Mouse (Mus musculus) hindbrain, embryonic 12.5 days (tissue): ENCODE data around the gene Acsbg2. TPM values are rescaled to one million over a fixed set of nuclear protein-coding genes. Genes with fewer than 3 reads are reported as not detected.

Source experiments
- ATAC-seq: fragments of 200-750 bp; cut with Nextera tagmentation; 2 replicates; pipeline ENCODE4 v1.8.0; 2017; ENCODE audit warnings: moderate TSS enrichment; ENCODE audit not compliant: low FRiP score
- H3K27ac ChIP-seq: fragments of 300-500 bp; sonication (generic); 2 replicates; pipeline ENCODE4 v1.5.1; 2016; ENCODE audit warnings: mild to moderate bottlenecking
- H3K27me3 ChIP-seq: fragments of 300-500 bp; sonication (generic); 2 replicates; pipeline ENCODE4 v1.6.1; 2016; ENCODE audit warnings: mild to moderate bottlenecking
- H3K36me3 ChIP-seq: fragments of 300-500 bp; sonication (generic); 2 replicates; pipeline ENCODE4 v1.6.1; 2016; ENCODE audit warnings: mild to moderate bottlenecking
- H3K4me1 ChIP-seq: fragments of 300-500 bp; sonication (generic); 2 replicates; pipeline ENCODE4 v1.6.1; 2016
- H3K4me2 ChIP-seq: fragments of 300-500 bp; sonication (generic); replicated peaks from 2 replicates; pipeline ENCODE4 v1.6.1; 2016; ENCODE audit warnings: mild to moderate bottlenecking
- H3K4me3 ChIP-seq: fragments of 300-500 bp; sonication (generic); 2 replicates; pipeline ENCODE4 v1.5.1; 2016; ENCODE audit warnings: mild to moderate bottlenecking
- H3K9ac ChIP-seq: fragments of 300-500 bp; sonication (generic); 2 replicates; pipeline ENCODE4 v1.6.1; 2016; ENCODE audit warnings: mild to moderate bottlenecking, moderate library complexity
- H3K9me3 ChIP-seq: fragments of 300-500 bp; sonication (generic); replicated peaks from 2 replicates; pipeline ENCODE4 v1.6.1; 2016; ENCODE audit warnings: mild to moderate bottlenecking
- WGBS: fragments of 180-500 bp; shearing (Covaris S2); methylation state at CpG from one replicate; pipeline ENCODE4 v1.1.7; 2016; 5-methylcytosine and 5-hydroxymethylcytosine counted together
- polyA plus RNA-seq: library from polyadenylated mRNA; unstranded; fragments of >200 nt; fragmentation: Nextera tagmentation; extraction: Ambion mirVana; gene quantifications from 2 replicates; pipeline ENCODE4 v1.2.1, GENCODE M21; 2016

Gene Acsbg2
- polyA plus RNA-seq, 1 experiment from 2014 or later, result not detected

DNA sequence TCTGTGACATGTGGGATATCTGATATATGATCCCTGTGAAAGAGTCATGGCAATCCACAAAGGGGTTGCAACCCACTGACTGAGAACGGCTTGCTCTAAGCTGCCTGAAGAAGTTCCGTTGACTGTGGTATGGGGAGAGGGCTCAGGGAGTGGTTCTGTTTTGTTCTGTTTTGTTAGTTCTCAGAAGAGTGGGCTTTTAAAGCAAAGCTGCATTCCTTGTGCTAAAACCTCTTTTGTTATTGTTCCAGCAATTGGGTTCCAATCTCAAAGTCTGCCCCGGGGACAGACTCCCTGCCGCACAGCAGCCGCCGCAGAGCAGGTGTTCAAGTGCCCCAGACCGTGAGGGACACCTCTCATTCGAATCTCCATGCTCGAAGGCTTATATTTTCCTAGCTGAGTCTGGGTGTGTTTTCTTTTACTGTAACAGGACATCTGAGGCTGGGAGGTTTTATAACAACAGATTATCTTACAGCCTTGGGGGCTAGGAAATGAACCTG, 4.7 kb downstream of the Acsbg2 start:
- peaks cover 5% of the 10 kb centered on the region for H3K9me3 ChIP-seq
- no peaks in the 10 kb centered on the region for H3K27me3 ChIP-seq
- H3K4me3 ChIP-seq, result no peak overlapping the region
- H3K4me1 ChIP-seq, result no peaks in the 10 kb centered on the region
- no peak overlapping the region for H3K4me2 ChIP-seq
- no peak overlapping the region for H3K27ac ChIP-seq
- no peak overlapping the region for H3K9ac ChIP-seq
- H3K36me3 ChIP-seq, result no peaks in the 10 kb centered on the region
- ATAC-seq, result no peak
- 66% methylated on average over 9 of the region's 9 CpGs for WGBS

DNA sequence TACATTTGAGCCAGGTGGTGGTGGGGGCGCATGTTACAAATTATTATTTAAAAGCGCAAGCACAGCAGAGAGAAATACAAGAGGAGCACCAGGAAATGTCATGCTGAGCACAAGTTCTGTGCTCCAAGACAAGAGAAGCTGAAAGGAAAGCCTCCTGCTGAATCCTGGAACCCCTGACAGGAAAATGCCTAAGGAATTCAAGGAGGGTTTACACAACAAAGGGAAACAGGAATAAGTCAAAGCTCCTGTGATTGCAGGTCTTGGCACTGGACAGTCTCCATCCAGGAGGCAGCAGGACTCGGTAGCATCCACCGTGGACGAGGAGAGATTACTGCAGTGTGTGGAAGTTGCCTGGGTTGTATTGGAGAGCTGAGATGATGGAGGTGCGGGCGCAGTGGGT, 8.2 kb downstream of the Acsbg2 start:
- Histone ChIP-seq H3K9ac (no peak overlapping the region), H3K36me3 (no peaks in the 10 kb centered on the region), H3K27me3 (no peaks in the 10 kb centered on the region), H3K9me3 (peaks cover 5% of the 10 kb centered on the region), H3K4me2 (no peak overlapping the region), H3K4me3 (no peak overlapping the region), H3K27ac (no peak overlapping the region), H3K4me1 (no peaks in the 10 kb centered on the region)
- 66% methylated on average over 7 of the region's 7 CpGs for WGBS
- no peak for ATAC-seq

- Histone ChIP-seq H3K36me3 (no peaks in the 10 kb centered on the region), H3K4me3 (no peak overlapping the region), H3K27me3 (no peaks in the 10 kb centered on the region), H3K9me3 (no peaks in the 10 kb centered on the region), H3K4me1 (no peaks in the 10 kb centered on the region), H3K27ac (no peak overlapping the region), H3K9ac (no peak overlapping the region), H3K4me2 (no peak overlapping the region)
- ATAC-seq, result no peak
- WGBS, result 54% methylated on average over 3 of the region's 3 CpGs
Measured at GRCm38 (mm10) chr17:56861197-56861596, 13.1 kb downstream of the Acsbg2 start.

- no peak overlapping the region for H3K4me3 ChIP-seq
- H3K4me1 ChIP-seq, result no peaks in the 10 kb centered on the region
- no peak overlapping the region for H3K4me2 ChIP-seq
- 58% methylated on average over 7 of the region's 7 CpGs for WGBS
- no peak overlapping the region for H3K27ac ChIP-seq
- H3K36me3 ChIP-seq, result no peaks in the 10 kb centered on the region
- no peak overlapping the region for H3K9ac ChIP-seq
- H3K27me3 ChIP-seq, result no peaks in the 10 kb centered on the region
- no peak for ATAC-seq
- no peaks in the 10 kb centered on the region for H3K9me3 ChIP-seq
Measured at GRCm38 (mm10) chr17:56858922-56859321, 15.3 kb downstream of the Acsbg2 start.

DNA sequence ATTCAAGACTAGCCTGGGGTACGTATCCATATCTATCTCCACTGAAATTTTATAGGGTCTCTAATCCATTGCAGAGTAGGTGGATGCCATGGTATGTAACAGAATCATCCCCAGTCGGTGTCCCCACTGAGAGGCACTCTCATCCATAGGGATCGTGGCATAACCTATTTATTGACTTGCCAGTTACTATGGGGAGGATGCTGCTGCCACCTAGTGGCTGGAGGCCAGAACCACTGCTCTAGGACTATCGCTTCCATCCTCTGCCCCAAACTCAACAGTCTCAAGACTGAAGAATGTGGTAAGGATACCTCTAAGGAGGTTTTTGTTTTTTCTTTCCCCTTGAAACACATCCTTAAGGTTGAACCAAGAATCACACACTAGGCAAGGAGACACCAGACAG, 16.0 kb downstream of the Acsbg2 start:
- Histone ChIP-seq H3K27ac (no peak overlapping the region), H3K36me3 (no peaks in the 10 kb centered on the region), H3K9me3 (no peaks in the 10 kb centered on the region), H3K4me1 (no peaks in the 10 kb centered on the region), H3K9ac (no peak overlapping the region), H3K27me3 (no peaks in the 10 kb centered on the region), H3K4me3 (no peak overlapping the region), H3K4me2 (no peak overlapping the region)
- 54% methylated on average over 4 of the region's 4 CpGs for WGBS
- no peak for ATAC-seq

DNA sequence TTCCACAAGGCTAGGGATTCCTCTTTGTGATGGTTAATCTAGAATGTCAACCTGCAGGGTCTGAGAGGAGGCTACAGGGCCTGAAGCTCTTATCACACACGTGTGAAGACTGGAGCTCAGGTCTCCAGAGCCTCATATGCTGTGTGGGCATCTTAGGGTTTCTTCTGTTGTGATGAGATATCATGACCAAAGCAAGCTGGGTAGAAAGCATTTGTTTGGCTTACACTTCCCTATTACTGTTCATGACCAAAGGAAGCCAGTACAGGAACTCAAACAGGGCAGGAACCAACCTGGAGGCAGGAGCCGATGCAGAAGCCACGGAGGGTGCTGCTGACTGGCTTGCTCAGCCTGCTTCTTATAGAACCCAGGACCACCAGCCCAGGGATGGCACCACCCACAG, 18.8 kb downstream of the Acsbg2 start:
- H3K27me3 ChIP-seq, result no peaks in the 10 kb centered on the region
- no peaks in the 10 kb centered on the region for H3K9me3 ChIP-seq
- no peak for ATAC-seq

GRCm38 (mm10) chr17:56851167-56851566, 23.1 kb downstream of the Acsbg2 start:
- WGBS, result 80% methylated on average over 3 of the region's 3 CpGs
- Histone ChIP-seq H3K4me1 (no peaks in the 10 kb centered on the region), H3K9ac (no peak overlapping the region), H3K27me3 (no peaks in the 10 kb centered on the region), H3K4me3 (no peak overlapping the region), H3K36me3 (no peaks in the 10 kb centered on the region), H3K4me2 (no peak overlapping the region), H3K27ac (no peak overlapping the region), H3K9me3 (no peaks in the 10 kb centered on the region)
- ATAC-seq, result no peak

More for the DNA sequence above, 18.8 kb downstream of the Acsbg2 start:
- no peak overlapping the region for H3K4me3 ChIP-seq
- no peak overlapping the region for H3K27ac ChIP-seq
- WGBS, result 89% methylated on average over 3 of the region's 3 CpGs
- no peaks in the 10 kb centered on the region for H3K36me3 ChIP-seq
- H3K9ac ChIP-seq, result no peak overlapping the region
- no peak overlapping the region for H3K4me2 ChIP-seq
- no peaks in the 10 kb centered on the region for H3K4me1 ChIP-seq

GRCm38 (mm10) chr17:56849710-56850109, 24.5 kb downstream of the Acsbg2 start:
- Histone ChIP-seq H3K9me3 (no peaks in the 10 kb centered on the region), H3K36me3 (no peaks in the 10 kb centered on the region), H3K27ac (no peak overlapping the region), H3K4me3 (no peak overlapping the region), H3K4me2 (no peak overlapping the region), H3K27me3 (no peaks in the 10 kb centered on the region), H3K9ac (no peak overlapping the region), H3K4me1 (no peaks in the 10 kb centered on the region)
- 81% methylated on average over 13 of the region's 13 CpGs for WGBS
- no peak for ATAC-seq

DNA sequence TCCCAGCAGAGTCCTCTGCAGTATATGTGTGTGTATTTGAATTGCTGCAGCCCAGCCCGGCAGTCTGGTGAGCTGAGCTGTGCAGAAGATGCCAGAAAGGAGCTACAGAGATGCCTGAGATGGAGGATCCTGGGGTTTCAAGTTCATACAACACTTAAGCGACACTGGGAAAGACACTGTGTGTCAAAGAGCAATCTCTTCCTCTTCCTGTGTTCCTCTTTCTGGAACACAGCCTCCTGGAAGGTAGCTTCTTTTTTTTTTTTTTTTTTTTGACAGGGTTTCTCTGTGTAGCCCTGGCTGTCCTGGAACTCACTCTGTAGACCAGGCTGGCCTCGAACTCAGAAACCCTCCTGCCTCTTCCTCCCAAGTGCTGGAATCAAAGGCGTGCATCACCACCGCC, 25.5 kb downstream of the Acsbg2 start:
- no peaks in the 10 kb centered on the region for H3K36me3 ChIP-seq
- no peaks in the 10 kb centered on the region for H3K9me3 ChIP-seq
- H3K27ac ChIP-seq, result no peak overlapping the region
- H3K4me2 ChIP-seq, result no peak overlapping the region
- H3K27me3 ChIP-seq, result no peaks in the 10 kb centered on the region
- H3K4me1 ChIP-seq, result no peaks in the 10 kb centered on the region
- H3K4me3 ChIP-seq, result no peak overlapping the region
- no peak for ATAC-seq
- WGBS, result 83% methylated on average over 5 of the region's 5 CpGs
- no peak overlapping the region for H3K9ac ChIP-seq

DNA sequence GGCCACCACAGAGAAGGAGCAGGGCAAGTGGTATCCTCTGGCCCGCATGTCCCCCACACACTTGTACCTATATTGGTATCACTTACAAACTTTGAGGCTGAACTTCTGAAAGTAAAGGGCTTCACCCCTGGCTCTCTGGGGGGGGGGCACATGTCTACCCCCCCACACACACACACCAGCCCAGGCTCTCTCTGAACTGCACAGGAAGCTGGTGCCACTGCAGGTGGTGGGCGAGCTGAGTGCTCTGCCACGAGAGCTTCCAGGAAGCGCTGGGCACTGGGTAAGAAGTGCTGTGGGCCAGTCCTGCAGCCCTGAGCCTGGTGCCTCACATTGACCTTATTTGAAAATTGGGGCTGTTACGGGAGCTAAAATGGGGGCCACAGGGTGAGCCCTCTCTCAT, 30.6 kb downstream of the Acsbg2 start:
- no peaks in the 10 kb centered on the region for H3K9me3 ChIP-seq
- no peak overlapping the region for H3K4me3 ChIP-seq
- H3K27me3 ChIP-seq, result no peaks in the 10 kb centered on the region
- 84% methylated on average over 5 of the region's 5 CpGs for WGBS
- H3K9ac ChIP-seq, result no peak overlapping the region
- no peak overlapping the region for H3K27ac ChIP-seq
- no peak overlapping the region for H3K4me2 ChIP-seq
- no peaks in the 10 kb centered on the region for H3K4me1 ChIP-seq
- ATAC-seq, result no peak
- H3K36me3 ChIP-seq, result no peaks in the 10 kb centered on the region

GRCm38 (mm10) chr17:56842173-56842572, 32.1 kb downstream of the Acsbg2 start:
- Histone ChIP-seq H3K27ac (no peak overlapping the region), H3K36me3 (no peaks in the 10 kb centered on the region), H3K4me1 (no peaks in the 10 kb centered on the region), H3K4me2 (no peak overlapping the region), H3K27me3 (no peaks in the 10 kb centered on the region), H3K9ac (no peak overlapping the region), H3K9me3 (no peaks in the 10 kb centered on the region), H3K4me3 (no peak overlapping the region)
- ATAC-seq, result no peak
- 87% methylated on average over 5 of the region's 5 CpGs for WGBS

- Histone ChIP-seq H3K36me3 (no peaks in the 10 kb centered on the region), H3K4me1 (no peaks in the 10 kb centered on the region), H3K27ac (no peak overlapping the region), H3K27me3 (no peaks in the 10 kb centered on the region), H3K9ac (no peak overlapping the region), H3K9me3 (no peaks in the 10 kb centered on the region), H3K4me3 (no peak overlapping the region), H3K4me2 (no peak overlapping the region)
- 87% methylated on average over 7 of the region's 7 CpGs for WGBS
- ATAC-seq, result no peak
Measured at GRCm38 (mm10) chr17:56840524-56840923, 33.7 kb downstream of the Acsbg2 start.

DNA sequence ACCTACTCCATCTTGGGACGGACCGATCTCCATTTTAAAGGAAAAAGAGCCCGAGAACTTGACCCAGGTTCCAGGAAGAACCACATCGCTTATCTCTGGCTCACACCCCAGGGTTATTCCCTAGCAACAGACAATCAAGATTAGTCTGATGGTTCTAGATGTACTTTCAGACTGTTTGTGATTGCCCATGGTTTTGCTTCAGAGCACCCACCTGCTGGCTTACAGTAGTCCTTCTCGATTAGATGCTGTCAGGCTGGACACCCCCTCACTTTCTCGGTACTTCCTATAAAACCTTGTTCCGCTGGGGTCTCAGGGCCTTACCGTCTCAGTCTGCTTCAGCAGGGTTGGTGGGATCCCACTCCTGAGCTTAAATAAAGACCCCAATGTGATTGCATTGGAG, 37.9 kb downstream of the Acsbg2 start:
- no peaks in the 10 kb centered on the region for H3K4me1 ChIP-seq
- WGBS, result 90% methylated on average over 8 of the region's 8 CpGs

More for the DNA sequence above, 37.9 kb downstream of the Acsbg2 start:
- no peaks in the 10 kb centered on the region for H3K9me3 ChIP-seq
- no peak for ATAC-seq
- H3K4me2 ChIP-seq, result no peak overlapping the region
- peaks cover 6% of the 10 kb centered on the region; the same call in 1 of the 2 replicates for H3K27me3 ChIP-seq
- H3K36me3 ChIP-seq, result no peaks in the 10 kb centered on the region
- no peak overlapping the region for H3K9ac ChIP-seq
- no peak overlapping the region for H3K27ac ChIP-seq
- no peak overlapping the region for H3K4me3 ChIP-seq
